Mouse (Mus musculus): ENCODE results near the gene Zfp52. TPM values are rescaled to one million over a fixed set of nuclear protein-coding genes. Genes with fewer than 3 reads are reported as not detected.

The Zfp52 gene
- polyA plus RNA-seq (2015; fragmentation: Nextera tagmentation; extraction: Ambion mirVana): 0.59 and 0.86 TPM in 2 replicates

GRCm38 (mm10) chr17:21535096-21536001 lies at the start of gene Zfp52:
Gene Zfp52, plus strand, starts transcription at chr17:21535539.
- peak within 1 kb of the TSS; percentile 88 for H3K4me2 ChIP-seq (ENCODE audit: low read depth, low read length)
- H3K9ac ChIP-seq (ENCODE audit: low read depth, low read length): peak within 1 kb of the TSS; percentile 54
- peak within 1 kb of the TSS; percentile 63 for H3K4me3 ChIP-seq (ENCODE audit: low read depth, low read length)
- H3K27me3 ChIP-seq (ENCODE audit: control insufficient read depth, insufficient read depth, low read depth, low read length): no peaks in the 10 kb centered on the region
- H3K4me1 ChIP-seq (ENCODE audit: control insufficient read depth, low read depth, low read length): peaks cover 18% of the 10 kb centered on the region
- ATAC-seq (ENCODE audit: low read depth): peak; percentile 69
- 2% methylated on average over 21 of the region's 21 CpGs for WGBS (ENCODE audit: insufficient replicate concordance)
- H3K27ac ChIP-seq (ENCODE audit: low read length): peak within 1 kb of the TSS; percentile 29; the same call in 1 of the 2 replicates
- H3K36me3 ChIP-seq (ENCODE audit: control insufficient read depth, insufficient read depth): no peaks in the 10 kb centered on the region
- no peaks in the 10 kb centered on the region for H3K9me3 ChIP-seq (replicated peaks; ENCODE audit: control insufficient read depth, low read length)

GRCm38 (mm10) chr17:21488760-21489499 lies 46.4 kb upstream of the Zfp52 start, which contains the start of gene Zfp53:
Gene Zfp53, plus strand, starts transcription at chr17:21488998.
- Histone ChIP-seq H3K4me1 (ENCODE audit: control insufficient read depth, low read depth, low read length) (peaks cover 8% of the 10 kb centered on the region), H3K27ac (ENCODE audit: low read length) (peak within 1 kb of the TSS; percentile 78), H3K9ac (ENCODE audit: low read depth, low read length) (peak within 1 kb of the TSS; percentile 76), H3K4me3 (ENCODE audit: low read depth, low read length) (peak within 1 kb of the TSS; percentile 80), H3K9me3 (replicated peaks; ENCODE audit: control insufficient read depth, low read length) (no peaks in the 10 kb centered on the region), H3K27me3 (ENCODE audit: control insufficient read depth, insufficient read depth, low read depth, low read length) (no peaks in the 10 kb centered on the region), H3K36me3 (ENCODE audit: control insufficient read depth, insufficient read depth) (no peaks in the 10 kb centered on the region; the same call in 1 of the 2 replicates), H3K4me2 (ENCODE audit: low read depth, low read length) (peak within 1 kb of the TSS; percentile 80)
- under 1% methylated on average over 34 of the region's 34 CpGs for WGBS (ENCODE audit: insufficient replicate concordance)
- ATAC-seq (ENCODE audit: low read depth): peak; percentile 100

GRCm38 (mm10) chr17:21489500-21490001 lies 45.8 kb upstream of the Zfp52 start:
- no peaks in the 10 kb centered on the region; the same call in 1 of the 2 replicates for H3K36me3 ChIP-seq (ENCODE audit: control insufficient read depth, insufficient read depth)
- H3K9ac ChIP-seq (ENCODE audit: low read depth, low read length): peak overlapping the region; percentile 76
- H3K27ac ChIP-seq (ENCODE audit: low read length): no peak overlapping the region
- H3K4me3 ChIP-seq (ENCODE audit: low read depth, low read length): peak overlapping the region; percentile 80
- no peaks in the 10 kb centered on the region for H3K27me3 ChIP-seq (ENCODE audit: control insufficient read depth, insufficient read depth, low read depth, low read length)
- WGBS (ENCODE audit: insufficient replicate concordance): 2% methylated on average over 8 of the region's 8 CpGs
- H3K9me3 ChIP-seq (replicated peaks; ENCODE audit: control insufficient read depth, low read length): no peaks in the 10 kb centered on the region
- peak overlapping the region; percentile 80 for H3K4me2 ChIP-seq (ENCODE audit: low read depth, low read length)
- peaks cover 8% of the 10 kb centered on the region for H3K4me1 ChIP-seq (ENCODE audit: control insufficient read depth, low read depth, low read length)
- no peak for ATAC-seq (ENCODE audit: low read depth)

- Histone ChIP-seq H3K27me3 (ENCODE audit: control insufficient read depth, insufficient read depth, low read depth, low read length) (no peaks in the 10 kb centered on the region), H3K36me3 (ENCODE audit: control insufficient read depth, insufficient read depth) (no peaks in the 10 kb centered on the region; the same call in 1 of the 2 replicates), H3K4me3 (ENCODE audit: low read depth, low read length) (no peak overlapping the region), H3K4me2 (ENCODE audit: low read depth, low read length) (no peak overlapping the region), H3K27ac (ENCODE audit: low read length) (no peak overlapping the region), H3K4me1 (ENCODE audit: control insufficient read depth, low read depth, low read length) (no peaks in the 10 kb centered on the region), H3K9me3 (replicated peaks; ENCODE audit: control insufficient read depth, low read length) (no peaks in the 10 kb centered on the region), H3K9ac (ENCODE audit: low read depth, low read length) (no peak overlapping the region)
- 34% methylated on average over 1 of the region's 1 CpGs for WGBS (ENCODE audit: insufficient replicate concordance)
- no peak for ATAC-seq (ENCODE audit: low read depth)
These were observed 34.0 kb upstream of the Zfp52 start for GRCm38 (mm10) chr17:21501365-21501764.

GRCm38 (mm10) chr17:21504524-21504923 lies 30.8 kb upstream of the Zfp52 start:
- H3K27ac ChIP-seq (ENCODE audit: low read length): no peak overlapping the region
- H3K36me3 ChIP-seq (ENCODE audit: control insufficient read depth, insufficient read depth): peaks cover 2% of the 10 kb centered on the region; the same call in 1 of the 2 replicates
- no peak for ATAC-seq (ENCODE audit: low read depth)
- H3K4me2 ChIP-seq (ENCODE audit: low read depth, low read length): no peak overlapping the region
- 70% methylated on average over 1 of the region's 1 CpGs for WGBS (ENCODE audit: insufficient replicate concordance)
- H3K9ac ChIP-seq (ENCODE audit: low read depth, low read length): no peak overlapping the region
- H3K4me1 ChIP-seq (ENCODE audit: control insufficient read depth, low read depth, low read length): no peaks in the 10 kb centered on the region
- H3K9me3 ChIP-seq (replicated peaks; ENCODE audit: control insufficient read depth, low read length): no peaks in the 10 kb centered on the region
- H3K4me3 ChIP-seq (ENCODE audit: low read depth, low read length): no peak overlapping the region
- no peaks in the 10 kb centered on the region for H3K27me3 ChIP-seq (ENCODE audit: control insufficient read depth, insufficient read depth, low read depth, low read length)

GRCm38 (mm10) chr17:21506258-21506657 lies 29.1 kb upstream of the Zfp52 start:
- 87% methylated on average over 3 of the region's 3 CpGs for WGBS (ENCODE audit: insufficient replicate concordance)

GRCm38 (mm10) chr17:21509756-21510155 lies 25.6 kb upstream of the Zfp52 start:
- Histone ChIP-seq H3K4me3 (ENCODE audit: low read depth, low read length) (no peak overlapping the region), H3K27ac (ENCODE audit: low read length) (no peak overlapping the region), H3K4me2 (ENCODE audit: low read depth, low read length) (no peak overlapping the region), H3K4me1 (ENCODE audit: control insufficient read depth, low read depth, low read length) (no peaks in the 10 kb centered on the region), H3K9me3 (replicated peaks; ENCODE audit: control insufficient read depth, low read length) (no peaks in the 10 kb centered on the region), H3K9ac (ENCODE audit: low read depth, low read length) (no peak overlapping the region), H3K27me3 (ENCODE audit: control insufficient read depth, insufficient read depth, low read depth, low read length) (no peaks in the 10 kb centered on the region), H3K36me3 (ENCODE audit: control insufficient read depth, insufficient read depth) (peaks cover 2% of the 10 kb centered on the region)
- ATAC-seq (ENCODE audit: low read depth): no peak

More at GRCm38 (mm10) chr17:21506258-21506657, 29.1 kb upstream of the Zfp52 start:
- no peaks in the 10 kb centered on the region for H3K4me1 ChIP-seq (ENCODE audit: control insufficient read depth, low read depth, low read length)
- no peak for ATAC-seq (ENCODE audit: low read depth)
- H3K4me2 ChIP-seq (ENCODE audit: low read depth, low read length): no peak overlapping the region
- no peak overlapping the region for H3K4me3 ChIP-seq (ENCODE audit: low read depth, low read length)
- H3K27me3 ChIP-seq (ENCODE audit: control insufficient read depth, insufficient read depth, low read depth, low read length): no peaks in the 10 kb centered on the region
- H3K9ac ChIP-seq (ENCODE audit: low read depth, low read length): no peak overlapping the region
- H3K27ac ChIP-seq (ENCODE audit: low read length): no peak overlapping the region
- H3K36me3 ChIP-seq (ENCODE audit: control insufficient read depth, insufficient read depth): peaks cover 2% of the 10 kb centered on the region
- H3K9me3 ChIP-seq (replicated peaks; ENCODE audit: control insufficient read depth, low read length): no peaks in the 10 kb centered on the region

- Histone ChIP-seq H3K36me3 (ENCODE audit: control insufficient read depth, insufficient read depth) (no peaks in the 10 kb centered on the region; the same call in 1 of the 2 replicates), H3K9me3 (replicated peaks; ENCODE audit: control insufficient read depth, low read length) (no peaks in the 10 kb centered on the region), H3K9ac (ENCODE audit: low read depth, low read length) (peak overlapping the region; percentile 64; the same call in 1 of the 2 replicates), H3K27ac (ENCODE audit: low read length) (no peak overlapping the region), H3K27me3 (ENCODE audit: control insufficient read depth, insufficient read depth, low read depth, low read length) (no peaks in the 10 kb centered on the region), H3K4me3 (ENCODE audit: low read depth, low read length) (peak overlapping the region; percentile 71), H3K4me2 (ENCODE audit: low read depth, low read length) (peak overlapping the region; percentile 86), H3K4me1 (ENCODE audit: control insufficient read depth, low read depth, low read length) (peaks cover 6% of the 10 kb centered on the region)
- WGBS (ENCODE audit: insufficient replicate concordance): under 1% methylated on average over 8 of the region's 8 CpGs
- ATAC-seq (ENCODE audit: low read depth): peak; percentile 54
These were observed 19.8 kb upstream of the Zfp52 start for GRCm38 (mm10) chr17:21515403-21516105.
